In the genomic region with DNA sequence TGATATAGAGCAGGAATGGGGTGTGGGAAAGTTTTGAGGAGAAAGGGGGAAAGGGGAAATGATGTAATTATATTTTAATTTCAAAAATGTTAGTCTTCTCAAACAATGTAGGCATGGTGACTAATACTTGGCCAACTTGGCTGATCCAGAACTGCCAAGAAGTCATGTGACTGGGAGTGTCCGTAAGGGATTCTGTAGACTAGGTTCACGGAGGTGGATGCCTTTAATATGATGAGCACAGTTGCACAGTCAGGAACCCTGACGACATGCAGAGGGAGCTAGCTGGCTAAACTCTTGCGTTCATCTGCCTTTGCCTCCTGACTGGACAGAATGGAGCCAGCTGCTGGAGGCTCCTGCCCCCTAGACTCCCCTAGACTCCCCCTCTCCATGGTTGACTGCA, we compare ENCODE assay signal across 20 mouse cellular contexts. TPM values are rescaled to one million over a fixed set of nuclear protein-coding genes. Genes with fewer than 3 reads are reported as not detected.
A peak's percentile ranks its signal among the peaks of the same experiment; 100 is the strongest.
DNase-seq lines count a peak whose midpoint lies in the region; TF ChIP-seq lines count a peak whose summit lies in the region.
"Had no signal": no experiment of that assay in that cellular context is flagged by ENCODE, and none has a peak within 500 bp of the region (broad histone marks: within the 10 kb centered on the region; RNA-seq: fewer than 3 reads in every experiment).

No protein-coding gene starts in this region.

- no peaks in the 10 kb centered on the region for H3K4me1 ChIP-seq in heart, embryonic 10.5 days
- H3K4me1 ChIP-seq: embryonic facial prominence, embryonic 12.5 days; hindbrain, embryonic 15.5 days; lung, embryonic 15.5 days had no signal

- intact Hi-C loops in left cerebral cortex, adult 2 months (cut with DNase I), result loop anchor here (2.0 to 5.0 kb wide), 2 partner anchors 19 to 110 kb away; no protein-coding TSS in a partner anchor
- intact Hi-C loops in left cerebral cortex, postnatal 14 days (cut with DNase I), result no loop called here

- no peaks in the 10 kb centered on the region for H3K9me3 ChIP-seq in heart, embryonic 10.5 days
- H3K9me3 ChIP-seq: embryonic facial prominence, embryonic 12.5 days; hindbrain, embryonic 15.5 days; limb, embryonic 10.5 days; lung, embryonic 15.5 days had no signal

- 80% methylated on average over 4 of the region's 4 CpGs for WGBS in heart, embryonic 10.5 days

- no peaks in the 10 kb centered on the region for H3K36me3 ChIP-seq in heart, embryonic 10.5 days
- H3K36me3 ChIP-seq: embryonic facial prominence, embryonic 12.5 days; hindbrain, embryonic 15.5 days; limb, embryonic 10.5 days; lung, embryonic 15.5 days had no signal

- H3K27me3 ChIP-seq in heart, embryonic 10.5 days (ENCODE audit: insufficient read depth, poor library complexity, severe bottlenecking), result 0 out of 2 replicates have a peak, but pooled peaks cover 12% of the 10 kb centered on the region
- H3K27me3 ChIP-seq: hindbrain, embryonic 15.5 days; lung, embryonic 15.5 days had no signal

- no peak; the same call in 1 of the 2 replicates for TF ChIP-seq CTCF in left cerebral cortex, adult 2 months (IDR thresholded peaks at IDR 0.05)

- H3K4me3 ChIP-seq in heart, embryonic 10.5 days, result no peak overlapping the region
- no peak overlapping the region for H3K4me3 ChIP-seq in left cerebral cortex, adult 2 months
- H3K4me3 ChIP-seq: embryonic facial prominence, embryonic 12.5 days; hindbrain, embryonic 15.5 days; limb, embryonic 10.5 days; lung, embryonic 15.5 days; megakaryocyte, embryonic 14.5 days had no signal

- H3K27ac ChIP-seq in heart, embryonic 10.5 days, result no peak overlapping the region
- H3K27ac ChIP-seq in left cerebral cortex, adult 2 months, result peak overlapping the region; percentile 73
- H3K27ac ChIP-seq: embryonic facial prominence, embryonic 12.5 days; hindbrain, embryonic 15.5 days; limb, embryonic 10.5 days; lung, embryonic 15.5 days had no signal

- DNase-seq in heart, adult 18-20 months, result peak; percentile 20 to 47
- no peak for DNase-seq in heart, embryonic 10.5 days (ENCODE audit: low spot score)
- DNase-seq in left cerebral cortex, adult 2 months (ENCODE audit: extremely low spot score in 1 of 2, low spot score in 2 of 2), result no peak
- DNase-seq in left cerebral cortex, postnatal 14 days (ENCODE audit: low spot score in 2 of 2), result no peak
- peak; percentile 77 for DNase-seq in NIH3T3 (ENCODE audit: low read depth)
- peak; percentile 8 for DNase-seq in skeletal muscle tissue, adult 2 months (ENCODE audit: low read depth, low spot score)
- DNase-seq in cerebellum, postnatal 4 days (ENCODE audit: low spot score in 2 of 2), result no peak
- no peak for DNase-seq in ovary, postnatal 14 days (ENCODE audit: low spot score)
- DNase-seq: cerebellum, adult 11 months; cerebellum, postnatal 25 days; forebrain, postnatal 0 days; heart, adult 11 months; thymus, postnatal 14 days had no signal

RNA-seq across cellular contexts. Expression of gene Plekhs1, which starts 9.6 kb away (rescaled TPM):
- not detected for total RNA-seq in heart, adult 18-20 months (2021)
- not detected in 2 replicates for polyA plus RNA-seq in heart, embryonic 10.5 days (2016; fragmentation: Nextera tagmentation; extraction: Ambion mirVana)
- under 1 TPM; 0.72 to 0.89 TPM for total RNA-seq in left cerebral cortex, adult 2 months (2021)
- 1 to 10 TPM in 1 of 2 experiments, under 1 TPM in 1; 0.76 to 1.8 TPM for total RNA-seq in left cerebral cortex, postnatal 14 days (2021)
- total RNA-seq: adrenal gland, adult 18-20 months had no signal
- polyA plus RNA-seq: liver, embryonic 11.5 days had no signal

RNA-seq across cellular contexts. Expression of gene Casp7, which starts 54.9 kb away (rescaled TPM):
- 10 to 100 TPM in 1 of 2 experiments, 1 to 10 TPM in 1; 9.1 to 12.2 TPM for total RNA-seq in heart, adult 18-20 months (2021)
- 25.1 and 31.6 TPM in 2 replicates for polyA plus RNA-seq in heart, embryonic 10.5 days (2016; fragmentation: Nextera tagmentation; extraction: Ambion mirVana)
- total RNA-seq in left cerebral cortex, adult 2 months (2021), result 1 to 10 TPM; 3.9 to 4.1 TPM
- 1 to 10 TPM; 6.6 to 6.8 TPM for total RNA-seq in left cerebral cortex, postnatal 14 days (2021)

Comparison
In these comparisons a context has a peak if more than half of its experiments do, and no peak if none do; other contexts are left out.
1. DNase-seq: peak in heart, adult 18-20 months (2 of 2), NIH3T3 (single experiment) and skeletal muscle tissue, adult 2 months (single experiment); none in heart, embryonic 10.5 days (single experiment), left cerebral cortex, adult 2 months (0 of 2), left cerebral cortex, postnatal 14 days (0 of 2), cerebellum, postnatal 4 days (0 of 2) and ovary, postnatal 14 days (single experiment).